In genomic region chr7:98752680-98753079, GRCm38 (mm10) we compare ENCODE assay signal across 18 mouse cellular contexts. TPM values are rescaled to one million over a fixed set of nuclear protein-coding genes. Genes with fewer than 3 reads are reported as not detected.
A peak's percentile ranks its signal among the peaks of the same experiment; 100 is the strongest.
DNase-seq lines count a peak whose midpoint lies in the region; ATAC-seq and TF ChIP-seq lines count a peak whose summit lies in the region.
"Had no signal": no experiment of that assay in that cellular context is flagged by ENCODE, and none has a peak within 500 bp of the region (broad histone marks: within the 10 kb centered on the region; RNA-seq: fewer than 3 reads in every experiment).

No protein-coding gene starts in this region.

- ATAC-seq in heart, embryonic 14.5 days (ENCODE audit: insufficient number of reproducible peaks, insufficient read depth, low FRiP score, low read depth) = peak; percentile 38; the same call in 1 of the 2 replicates
- peak; percentile 40; the same call in 1 of the 2 replicates for ATAC-seq in limb, embryonic 15.5 days (ENCODE audit: insufficient number of reproducible peaks, low FRiP score, low TSS enrichment, low read depth)
- ATAC-seq in intestine, postnatal 0 days = no peak
- ATAC-seq: activated CD4-positive, CD25-positive, alpha-beta regulatory T cell, adult 4 months; midbrain, embryonic 16.5 days had no signal

- no peak for TF ChIP-seq CTCF in intestine, postnatal 0 days (IDR thresholded peaks at IDR 0.05; ENCODE audit: low read depth)

- peaks cover 24 to 33% of the 10 kb centered on the region in 2 experiments for H3K4me1 ChIP-seq in heart, embryonic 14.5 days (ENCODE audit: control insufficient read depth in 2 of 2, insufficient read depth in 2 of 2, low read length in 2 of 2)
- peaks cover 47% of the 10 kb centered on the region for H3K4me1 ChIP-seq in limb, embryonic 15.5 days
- H3K4me1 ChIP-seq in intestine, postnatal 0 days (replicated peaks; ENCODE audit: control insufficient read depth, insufficient read depth, low read length) = no peaks in the 10 kb centered on the region

- H3K4me2 ChIP-seq in heart, embryonic 14.5 days (ENCODE audit: low read length) = no peak overlapping the region
- H3K4me2 ChIP-seq in limb, embryonic 15.5 days = no peak overlapping the region
- H3K4me2 ChIP-seq in intestine, postnatal 0 days (replicated peaks; ENCODE audit: low read depth) = no peak overlapping the region
- H3K4me2 ChIP-seq: limb, embryonic 12.5 days; neural tube, embryonic 12.5 days; stomach, embryonic 15.5 days had no signal

- H3K27me3 ChIP-seq in heart, embryonic 14.5 days (ENCODE audit: control insufficient read depth, insufficient read depth, low read length) = no peaks in the 10 kb centered on the region
- H3K27me3 ChIP-seq in limb, embryonic 15.5 days = peaks cover 14% of the 10 kb centered on the region
- H3K27me3 ChIP-seq in intestine, postnatal 0 days (replicated peaks; ENCODE audit: control insufficient read depth, insufficient read depth, low read length) = no peaks in the 10 kb centered on the region

- no peak overlapping the region for H3K4me3 ChIP-seq in heart, embryonic 14.5 days (ENCODE audit: control insufficient read depth in 1 of 2, insufficient read depth in 1 of 2, low read depth in 1 of 2, low read length in 2 of 2)
- H3K4me3 ChIP-seq in limb, embryonic 15.5 days = no peak overlapping the region
- no peak overlapping the region for H3K4me3 ChIP-seq in intestine, postnatal 0 days (ENCODE audit: low read depth, low read length)
- H3K4me3 ChIP-seq: erythroblast, embryonic 14.5 days; hindbrain, embryonic 10.5 days; limb, embryonic 12.5 days; neural tube, embryonic 12.5 days; stomach, embryonic 15.5 days had no signal

- no peaks in the 10 kb centered on the region for H3K9me3 ChIP-seq in heart, embryonic 14.5 days (ENCODE audit: control insufficient read depth, low read length)
- H3K9me3 ChIP-seq in limb, embryonic 15.5 days = no peaks in the 10 kb centered on the region
- H3K9me3 ChIP-seq in intestine, postnatal 0 days (ENCODE audit: control insufficient read depth) = no peaks in the 10 kb centered on the region
- H3K9me3 ChIP-seq: hindbrain, embryonic 10.5 days; limb, embryonic 12.5 days; neural tube, embryonic 12.5 days; stomach, embryonic 15.5 days had no signal

- 50% methylated on average over 8 of the region's 8 CpGs for WGBS in heart, embryonic 14.5 days
- WGBS in limb, embryonic 15.5 days = 47% methylated on average over 8 of the region's 8 CpGs
- 82% methylated on average over 8 of the region's 8 CpGs for WGBS in intestine, postnatal 0 days

- no peak overlapping the region for H3K9ac ChIP-seq in heart, embryonic 14.5 days (ENCODE audit: low read length)
- no peak overlapping the region for H3K9ac ChIP-seq in limb, embryonic 15.5 days
- H3K9ac ChIP-seq in intestine, postnatal 0 days (ENCODE audit: low read depth, low read length) = no peak overlapping the region
- H3K9ac ChIP-seq: limb, embryonic 12.5 days; neural tube, embryonic 12.5 days; stomach, embryonic 15.5 days had no signal

- no peaks in the 10 kb centered on the region for H3K36me3 ChIP-seq in heart, embryonic 14.5 days (ENCODE audit: control insufficient read depth, insufficient read depth, low read length)
- H3K36me3 ChIP-seq in limb, embryonic 15.5 days = no peaks in the 10 kb centered on the region
- no peaks in the 10 kb centered on the region for H3K36me3 ChIP-seq in intestine, postnatal 0 days (ENCODE audit: control insufficient read depth, insufficient read depth)
- H3K36me3 ChIP-seq: hindbrain, embryonic 10.5 days; limb, embryonic 12.5 days; neural tube, embryonic 12.5 days; stomach, embryonic 15.5 days had no signal

- H3K27ac ChIP-seq in heart, embryonic 14.5 days (replicated peaks in 1 of 2; ENCODE audit: control insufficient read depth in 1 of 2, insufficient read depth in 1 of 2, low read depth in 2 of 2, low read length in 2 of 2) = peak overlapping the region in 1 of 2 experiments; percentile 60; a peak in 2 of 4 replicates
- H3K27ac ChIP-seq in limb, embryonic 15.5 days = no peak overlapping the region
- no peak overlapping the region for H3K27ac ChIP-seq in intestine, postnatal 0 days (ENCODE audit: low read depth, low read length)
- H3K27ac ChIP-seq: hindbrain, embryonic 10.5 days; limb, embryonic 12.5 days; macrophage; neural tube, embryonic 12.5 days; stomach, embryonic 15.5 days had no signal

- peak; percentile 29 to 41 for DNase-seq in layer of hippocampus, postnatal 10 days (ENCODE audit: low spot score in 2 of 2)
- no peak for DNase-seq in layer of hippocampus, postnatal 25 days (ENCODE audit: extremely low spot score in 1 of 2, low spot score in 1 of 2)
- peak; percentile 26 to 53 for DNase-seq in gastrocnemius, adult 8-10 months (ENCODE audit: low spot score in 2 of 2)
- no peak for DNase-seq in adrenal gland, postnatal 10 days
- DNase-seq: cerebellum, adult 11-12 months; kidney, postnatal 10 days; thymus, postnatal 14 days had no signal

RNA-seq across cellular contexts. Expression of gene Thap12, which starts 49.8 kb away (rescaled TPM):
- 10 to 100 TPM; 78.8 to 81.9 TPM for total RNA-seq in layer of hippocampus, postnatal 10 days (2021)
- 10 to 100 TPM; 71.0 to 78.5 TPM for total RNA-seq in layer of hippocampus, postnatal 25 days (2021)
- total RNA-seq in gastrocnemius, adult 8-10 months (2022) = 100 to 1,000 TPM; 125 to 158 (median 133) TPM
- polyA plus RNA-seq in heart, embryonic 14.5 days (2014; fragmentation: Nextera tagmentation; extraction: Ambion mirVana) = 44.9 and 48.6 TPM in 2 replicates
- polyA plus RNA-seq in limb, embryonic 15.5 days (2015; fragmentation: Nextera tagmentation; extraction: Ambion mirVana) = 49.9 and 57.0 TPM in 2 replicates
- 21.8 and 24.6 TPM in 2 replicates for polyA plus RNA-seq in intestine, postnatal 0 days (2015; fragmentation: Nextera tagmentation; extraction: Ambion mirVana)
- 10 to 100 TPM; 61.3 to 62.6 TPM for total RNA-seq in adrenal gland, postnatal 10 days (2021)

Comparison
In these comparisons a context has a peak if more than half of its experiments do, and no peak if none do; other contexts are left out.
1. DNase-seq: peak in layer of hippocampus, postnatal 10 days (2 of 2) and gastrocnemius, adult 8-10 months (2 of 2); none in layer of hippocampus, postnatal 25 days (0 of 2) and adrenal gland, postnatal 10 days (single experiment).